Mouse (Mus musculus) spleen, adult 12 weeks (tissue): ENCODE measurements around the gene Cd84.
"Not testable (repeated sequence)": the region's sequence is repeated elsewhere in the genome, so short reads cannot be mapped to it uniquely, and the experiment has no call there.

Source experiments
- DNase-seq: peaks from one replicate; pipeline ENCODE4 v3.0.0; 2022; ENCODE audit warnings: low spot score

Gene Cd84

GRCm38 (mm10) chr1:171839488-171839887 lies at the start of gene Cd84:
Gene Cd84, plus strand, starts transcription at chr1:171839697.
- DNase-seq = no peak

DNA sequence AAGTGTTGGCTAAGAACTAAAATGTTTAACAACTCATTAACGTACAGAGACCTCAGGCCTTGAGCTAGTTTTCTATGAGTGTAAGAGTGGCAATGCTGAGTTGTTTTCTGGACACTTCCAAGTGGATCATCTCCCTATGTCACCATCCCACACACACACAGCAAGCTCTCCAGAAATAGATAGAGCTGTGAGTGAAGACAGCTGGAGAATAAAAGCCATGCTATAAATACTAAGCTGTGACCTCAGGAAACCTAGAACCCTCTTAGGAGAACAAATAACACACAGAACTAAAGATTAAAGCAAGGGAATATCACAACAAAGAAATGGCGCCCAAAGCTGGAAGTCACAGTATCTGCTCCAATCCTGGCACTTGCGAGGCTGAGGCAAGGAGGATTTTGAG lies 48.0 kb upstream of the Cd84 start:
- DNase-seq = no peak

DNA sequence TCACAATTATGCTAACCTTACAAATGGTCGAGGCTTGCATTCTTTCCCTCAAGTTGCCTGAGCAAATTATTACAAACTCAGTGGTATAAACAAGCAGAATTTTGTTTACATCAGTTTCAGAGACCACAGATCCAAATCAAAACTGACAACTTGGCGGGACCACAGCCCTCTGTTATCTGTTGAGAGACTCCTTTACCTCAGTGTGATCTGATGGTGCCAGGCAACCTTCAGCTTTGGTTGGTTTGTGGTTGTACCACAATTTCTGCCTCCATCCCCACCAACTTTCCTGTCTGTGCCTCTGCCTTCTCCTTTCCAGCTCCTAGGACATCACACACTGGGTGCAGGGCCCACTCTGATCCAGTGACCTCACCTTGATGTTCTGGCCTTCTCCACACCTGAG lies 43.3 kb upstream of the Cd84 start:
- DNase-seq = no peak

GRCm38 (mm10) chr1:171797840-171798239 lies 41.7 kb upstream of the Cd84 start:
- no peak for DNase-seq

- no peak for DNase-seq
These were observed 39.8 kb upstream of the Cd84 start for GRCm38 (mm10) chr1:171799648-171800047.

- DNase-seq = not testable (repeated sequence)
These were observed 28.4 kb upstream of the Cd84 start for GRCm38 (mm10) chr1:171811048-171811447.

GRCm38 (mm10) chr1:171815545-171816439 lies 23.7 kb upstream of the Cd84 start:
- peak; percentile 5 for DNase-seq

DNA sequence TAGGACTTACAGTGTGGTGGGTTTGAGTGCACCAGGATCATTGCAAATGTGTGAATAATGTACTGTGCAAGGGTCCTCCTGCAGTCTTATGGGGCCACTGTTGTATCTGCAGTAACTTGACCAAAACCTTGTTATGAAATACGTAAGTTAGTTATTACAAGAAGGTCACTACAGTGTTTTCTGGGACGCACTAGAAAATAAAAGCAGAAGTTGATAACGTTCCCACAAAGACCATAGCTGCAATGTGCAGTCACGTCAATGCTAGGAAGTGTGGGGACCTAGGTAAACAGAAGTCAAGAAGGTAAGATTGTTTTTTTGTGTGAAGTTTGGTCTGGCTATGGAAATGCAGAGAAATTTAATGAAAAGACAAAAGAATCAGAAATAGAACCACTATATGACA lies 22.5 kb upstream of the Cd84 start:
- DNase-seq = no peak

DNA sequence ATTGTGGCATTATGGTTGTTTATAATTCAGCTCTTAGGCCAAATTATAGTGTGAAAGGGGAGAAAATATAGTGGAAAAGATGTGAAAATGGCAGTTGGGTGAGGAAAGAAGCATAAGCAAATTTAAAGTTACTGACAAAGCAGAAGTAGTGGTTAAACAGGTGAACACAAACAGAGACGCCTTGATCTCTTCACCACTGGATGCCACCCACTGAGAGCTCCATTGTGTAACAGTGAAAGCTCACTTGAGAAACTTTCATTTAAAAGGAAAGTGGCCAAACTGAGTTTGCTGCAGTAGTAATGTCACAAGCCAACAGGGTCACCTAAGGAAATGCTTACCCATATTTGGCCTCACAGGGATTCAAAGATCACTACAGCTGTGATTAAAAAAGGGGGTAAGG lies 18.2 kb upstream of the Cd84 start:
- DNase-seq = no peak

DNA sequence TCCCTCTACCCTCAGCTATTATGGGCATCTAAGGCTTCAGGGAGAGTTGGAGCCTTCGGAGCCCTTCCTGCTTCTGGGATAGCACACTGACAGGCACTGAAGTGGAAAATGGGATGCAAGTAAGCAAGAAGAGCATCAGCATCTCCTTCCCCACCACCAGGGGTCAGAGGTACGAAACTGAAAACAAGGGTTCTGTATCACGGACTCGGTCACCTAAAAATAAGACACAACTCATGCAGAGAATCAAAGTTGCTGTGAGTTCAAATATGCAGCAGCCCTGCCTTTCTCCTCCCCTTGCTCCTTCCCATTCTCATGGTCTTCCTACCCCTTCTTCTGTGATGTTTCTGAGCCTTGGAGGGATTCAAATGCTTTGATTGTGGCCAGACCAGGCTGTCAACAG lies 14.0 kb upstream of the Cd84 start:
- DNase-seq = no peak

DNA sequence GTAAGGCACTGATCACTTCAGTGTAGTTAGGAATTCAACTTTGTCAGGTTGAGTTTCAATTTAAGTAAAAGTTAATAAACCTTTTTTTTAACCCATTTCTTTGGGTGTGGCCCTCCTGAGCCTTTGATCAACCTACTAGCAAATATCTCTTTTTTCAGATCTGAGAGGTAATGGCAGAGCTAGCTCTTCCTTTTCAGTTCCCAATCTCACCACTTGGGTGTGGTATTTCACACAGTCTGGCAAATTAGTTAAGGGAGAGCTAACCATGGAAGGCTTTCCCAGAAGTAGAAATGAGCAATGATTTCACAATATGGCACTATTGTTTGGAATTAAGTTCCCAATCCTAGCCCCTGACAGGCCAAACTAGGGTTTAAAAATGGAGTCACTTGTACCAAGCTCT lies 13.3 kb upstream of the Cd84 start:
- DNase-seq = peak; percentile 4

- no peak for DNase-seq
These were observed 11.8 kb upstream of the Cd84 start for GRCm38 (mm10) chr1:171827674-171828073.

DNA sequence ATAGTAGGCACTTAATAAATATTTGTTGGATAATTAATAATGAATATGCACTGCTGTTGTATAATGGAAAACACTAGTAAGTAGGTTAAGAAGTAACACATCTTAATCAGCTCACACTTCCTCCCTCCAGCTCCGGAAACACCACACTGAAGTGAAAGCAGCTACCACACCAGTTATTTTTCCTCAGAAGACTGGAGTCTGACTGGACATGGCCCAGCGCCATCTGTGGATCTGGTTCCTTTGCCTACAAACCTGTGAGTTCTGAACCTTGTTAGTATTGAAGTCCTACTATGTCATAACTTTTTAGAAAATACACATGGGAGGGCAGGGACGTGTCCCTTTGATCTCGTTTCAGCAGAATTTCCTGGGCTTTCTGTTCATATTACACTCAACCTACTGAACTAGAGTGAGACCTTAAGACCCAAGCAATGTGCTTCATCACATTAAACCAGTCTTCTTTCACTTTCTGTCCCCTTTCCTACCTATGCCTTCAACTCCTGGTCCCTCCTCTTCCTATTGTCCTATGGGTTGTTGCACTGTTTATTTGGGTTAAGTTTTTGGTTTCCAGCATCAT lies 1.0 kb downstream of the Cd84 start:
- DNase-seq = peak; percentile 6

DNA sequence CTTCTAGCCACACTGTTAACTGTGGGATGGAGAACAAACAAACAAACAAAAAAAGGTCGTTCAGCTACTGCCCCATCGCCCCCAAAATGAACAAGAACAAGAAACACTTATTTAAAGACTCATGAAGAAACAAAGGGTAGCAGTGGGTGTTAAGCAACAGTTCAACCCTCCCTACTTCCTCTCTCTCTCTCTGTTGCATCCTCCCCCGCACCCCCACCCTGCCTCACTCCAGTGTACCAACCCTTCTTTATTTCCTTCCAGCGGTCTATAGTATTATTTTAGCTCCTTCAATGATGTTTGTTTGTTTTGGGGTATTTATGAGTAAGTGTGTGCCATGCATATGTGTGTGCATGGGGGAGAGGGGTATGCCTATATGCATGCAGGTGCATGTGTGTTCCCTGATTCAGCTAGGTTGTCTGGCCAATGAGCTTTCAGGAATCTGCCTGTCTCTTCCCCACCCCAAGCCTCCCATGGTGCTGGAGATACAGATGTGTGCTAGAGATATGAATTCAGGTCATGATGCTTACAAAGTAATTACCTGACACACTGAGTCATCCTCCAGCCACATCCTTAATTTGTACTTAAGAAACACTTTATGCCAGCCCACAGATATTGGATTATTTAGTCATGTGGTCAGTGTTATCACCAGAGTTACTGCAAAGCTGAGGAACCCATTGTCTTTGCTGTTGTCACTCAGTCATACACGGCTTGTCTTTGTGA lies 5.7 kb downstream of the Cd84 start:
- peak; percentile 19 for DNase-seq

DNA sequence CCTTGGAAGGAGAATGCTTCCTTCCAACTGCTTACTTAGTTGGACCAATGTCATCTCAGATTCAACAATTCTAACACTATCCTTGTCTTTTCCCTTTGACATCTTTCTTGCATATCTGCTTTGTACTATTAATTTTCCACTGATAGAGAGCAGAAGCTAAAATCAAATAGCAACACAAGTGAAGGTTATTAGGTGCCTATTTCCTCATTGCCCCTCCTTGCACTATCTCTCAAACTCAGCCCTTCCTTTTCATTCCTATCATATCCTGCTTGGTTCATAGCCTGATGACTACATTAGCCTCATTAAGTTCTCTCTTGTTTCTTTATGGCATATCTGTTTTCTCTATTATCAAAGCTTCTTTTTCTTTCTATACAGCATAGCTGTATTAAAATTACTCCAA lies 8.7 kb downstream of the Cd84 start:
- no peak for DNase-seq

- DNase-seq = no peak
These were observed 9.3 kb downstream of the Cd84 start for GRCm38 (mm10) chr1:171848757-171849156.

DNA sequence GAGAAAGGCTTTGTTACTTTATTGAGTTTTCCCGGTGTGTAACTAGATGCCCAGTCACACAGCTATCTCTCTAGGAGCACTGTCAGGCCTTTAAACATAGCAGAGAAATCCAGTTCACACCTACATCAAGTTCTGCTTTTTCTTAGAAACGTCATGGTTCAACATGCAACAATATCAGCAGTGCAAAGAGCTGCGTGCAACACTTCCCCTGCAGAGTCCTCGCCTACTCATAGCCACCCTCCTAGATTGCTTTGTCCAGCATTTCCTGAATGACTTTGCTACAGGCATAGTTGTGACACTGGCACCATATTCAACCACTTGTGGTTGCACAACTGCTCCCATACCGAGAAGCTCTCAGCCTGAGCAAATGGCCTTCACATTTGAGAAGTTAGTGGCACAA lies 10.0 kb downstream of the Cd84 start:
- no peak for DNase-seq

GRCm38 (mm10) chr1:171865467-171865866 lies 26.0 kb downstream of the Cd84 start:
- no peak for DNase-seq

DNA sequence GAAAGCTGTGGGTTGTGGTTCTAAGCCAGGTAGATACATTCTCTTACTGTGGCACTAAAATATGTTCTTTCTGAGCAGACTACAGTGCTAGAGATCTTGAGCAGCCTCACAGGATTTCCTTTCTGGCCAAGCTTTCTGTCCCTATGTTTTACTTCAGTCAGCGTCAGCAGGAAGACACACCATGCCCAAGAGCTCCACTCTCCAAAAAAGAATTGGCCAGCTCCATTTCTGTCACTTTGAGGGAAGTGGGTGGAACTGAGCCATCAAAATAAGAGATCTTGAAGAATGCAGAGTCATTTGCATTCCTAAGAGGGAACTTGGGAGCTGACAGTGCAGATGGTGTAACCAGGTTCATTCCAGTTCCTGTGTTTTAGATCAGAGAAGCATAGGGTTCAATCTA lies 47.5 kb downstream of the Cd84 start:
- DNase-seq = no peak

DNA sequence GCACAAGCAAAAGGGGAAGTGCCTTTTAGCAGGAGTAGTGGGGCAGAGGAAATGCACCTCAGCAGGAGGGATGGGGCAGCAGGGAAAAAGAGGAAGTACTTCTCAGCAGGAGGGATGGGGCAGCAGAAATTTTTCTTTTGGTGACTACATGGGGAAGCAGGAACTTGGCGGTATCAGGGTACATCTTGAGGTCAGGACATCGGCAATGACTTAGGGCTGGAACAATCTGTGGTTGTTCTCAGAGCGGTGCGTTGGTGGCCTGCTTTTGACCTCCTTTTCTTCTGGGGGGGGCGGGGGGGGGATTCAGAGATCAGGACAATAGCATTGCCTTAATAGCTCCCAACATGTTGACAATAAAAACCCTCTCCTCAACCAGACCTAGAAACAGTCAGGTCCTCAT lies 55.9 kb downstream of the Cd84 start, which contains the start of gene Gm10521:
Gene Gm10521, plus strand, starts transcription at position 301 of the 400 bp plus-strand sequence.
- not testable (repeated sequence) for DNase-seq

DNA sequence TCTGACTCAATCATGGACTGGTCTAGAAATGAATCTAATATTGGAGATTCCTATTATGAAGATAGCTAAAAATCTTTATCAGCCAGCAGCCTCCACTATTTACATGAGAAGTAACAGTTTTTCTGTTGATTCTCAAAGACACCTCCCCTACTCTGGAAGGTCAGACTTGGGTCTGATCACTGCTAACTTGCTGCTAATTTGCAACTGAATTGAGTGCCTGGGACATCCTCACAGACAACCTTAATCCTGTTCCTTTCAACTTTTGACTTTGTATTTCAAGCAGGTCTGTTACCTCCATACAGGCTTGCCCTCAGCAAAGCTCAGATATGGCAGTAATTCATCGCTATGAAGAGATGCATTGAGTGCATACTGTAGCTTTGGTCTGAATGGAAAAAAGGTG lies 64.5 kb downstream of the Cd84 start:
- DNase-seq = no peak

DNA sequence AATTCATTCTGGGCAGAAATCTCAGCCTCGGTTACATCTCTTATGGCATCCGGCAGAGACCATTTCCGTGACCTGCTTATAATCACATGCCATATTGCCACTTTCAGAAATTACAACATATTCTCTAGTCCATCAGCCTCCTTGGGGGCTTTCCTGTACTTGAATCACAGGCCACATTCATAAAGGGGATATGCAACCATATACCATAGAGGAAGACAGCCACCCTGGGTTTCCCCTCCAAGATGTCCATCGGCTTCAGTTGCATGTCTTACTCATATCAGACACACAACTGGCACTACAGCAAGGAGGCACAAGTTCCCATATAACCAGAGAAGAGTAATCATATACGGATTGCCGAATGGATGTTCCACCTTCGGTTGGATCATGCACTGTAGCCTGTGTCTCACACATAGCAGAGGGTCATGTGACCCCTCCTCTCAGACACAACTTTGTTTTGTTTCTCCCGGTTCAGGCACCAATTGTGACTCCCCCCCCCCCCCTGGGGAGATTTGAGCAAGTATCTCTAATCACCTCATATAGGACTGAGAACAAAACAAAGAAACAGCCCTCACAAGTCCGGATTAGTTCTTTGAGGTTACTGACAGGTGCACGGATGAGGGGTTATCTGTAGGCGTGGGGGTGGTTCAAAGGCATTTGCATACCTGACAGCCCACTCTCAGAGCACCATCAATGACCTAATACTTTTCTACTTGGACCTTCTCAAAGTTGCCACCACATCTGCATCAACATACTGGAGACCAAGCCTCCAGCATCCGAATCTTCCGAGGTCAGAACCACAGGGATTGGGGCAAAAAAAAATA lies 76.4 kb downstream of the Cd84 start:
- DNase-seq = no peak
